Mouse (Mus musculus): ENCODE results near the gene Chkb. TPM values are rescaled to one million over a fixed set of nuclear protein-coding genes. Genes with fewer than 3 reads are reported as not detected.

The Chkb gene
- polyA plus RNA-seq, 1 experiment from 2014 or later, result 70.5 TPM

- Histone ChIP-seq H3K9me3 (no peaks in the 10 kb centered on the region), H3K9ac (replicated peaks) (no peak overlapping the region), H3K4me1 (no peaks in the 10 kb centered on the region), H3K27me3 (no peaks in the 10 kb centered on the region), H3K36me3 (no peaks in the 10 kb centered on the region), H3K4me3 (no peak overlapping the region), H3K4me2 (replicated peaks) (no peak overlapping the region), H3K27ac (replicated peaks) (no peak overlapping the region)
- WGBS, result 53% methylated on average over 12 of the region's 12 CpGs
- ATAC-seq (replicated peaks), result no peak
These were observed 42.6 kb downstream of the Chkb start for GRCm38 (mm10) chr15:89387127-89387526.

- WGBS, result 86% methylated on average over 7 of the region's 7 CpGs
- ATAC-seq (replicated peaks), result no peak
- Histone ChIP-seq H3K9ac (replicated peaks) (no peak within 1 kb of the TSS), H3K9me3 (no peaks in the 10 kb centered on the region), H3K4me1 (peaks cover under 1% of the 10 kb centered on the region; the same call in 1 of the 2 replicates), H3K4me2 (replicated peaks) (no peak within 1 kb of the TSS), H3K36me3 (no peaks in the 10 kb centered on the region), H3K27me3 (peaks cover 6% of the 10 kb centered on the region; the same call in 1 of the 2 replicates), H3K27ac (replicated peaks) (no peak within 1 kb of the TSS), H3K4me3 (no peak within 1 kb of the TSS)
These were observed 45.1 kb downstream of the Chkb start, which contains the start of gene Klhdc7b for GRCm38 (mm10) chr15:89384617-89385016. Klhdc7b (plus strand) TSS chr15:89384917.

DNA sequence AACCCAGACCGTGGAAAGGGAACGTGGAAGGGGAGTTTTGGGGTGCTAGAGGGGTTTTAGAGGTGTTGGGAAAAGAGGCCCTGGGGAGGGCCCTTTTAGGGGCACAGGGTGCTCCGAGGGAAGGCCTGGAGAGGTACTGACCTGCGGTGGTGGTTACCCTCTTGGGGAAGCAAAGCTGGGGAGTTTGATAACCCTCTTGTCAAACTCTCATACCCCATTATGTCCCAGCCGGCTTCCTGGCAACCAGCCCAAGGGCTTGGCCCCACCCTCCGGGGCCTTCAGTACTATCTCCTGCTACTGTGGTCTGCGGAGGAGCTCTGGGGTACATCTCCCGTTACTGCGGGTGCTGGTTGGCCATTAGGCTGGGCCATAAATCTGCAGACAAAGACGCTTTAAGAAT lies 50.3 kb downstream of the Chkb start:
- Histone ChIP-seq H3K4me2 (replicated peaks) (peak overlapping the region; percentile 57), H3K9ac (replicated peaks) (peak overlapping the region; percentile 41), H3K27me3 (peaks cover 45% of the 10 kb centered on the region), H3K27ac (replicated peaks) (no peak overlapping the region), H3K36me3 (no peaks in the 10 kb centered on the region), H3K9me3 (no peaks in the 10 kb centered on the region), H3K4me1 (peaks cover 17% of the 10 kb centered on the region), H3K4me3 (peak overlapping the region; percentile 39; the same call in 1 of the 2 replicates)
- no peak for ATAC-seq (replicated peaks)
- whole genome bisulfite sequencing, result 8% methylated on average over 10 of the region's 10 CpGs

GRCm38 (mm10) chr15:89378831-89379401 lies 50.8 kb downstream of the Chkb start, which contains the start of gene Odf3b:
Odf3b (minus strand) TSS chr15:89379282.
- Histone ChIP-seq H3K9ac (replicated peaks) (peak within 1 kb of the TSS; percentile 41), H3K4me2 (replicated peaks) (peak within 1 kb of the TSS; percentile 57), H3K27ac (replicated peaks) (no peak within 1 kb of the TSS), H3K4me3 (peak within 1 kb of the TSS; percentile 39), H3K9me3 (no peaks in the 10 kb centered on the region), H3K4me1 (peaks cover 20% of the 10 kb centered on the region), H3K36me3 (no peaks in the 10 kb centered on the region), H3K27me3 (peaks cover 45% of the 10 kb centered on the region)
- no peak for ATAC-seq (replicated peaks)
- WGBS, result under 1% methylated on average over 29 of the region's 33 CpGs

GRCm38 (mm10) chr15:89377938-89378828 lies 51.5 kb downstream of the Chkb start:
- WGBS, result 10% methylated on average over 46 of the region's 46 CpGs
- Histone ChIP-seq H3K27me3 (peaks cover 45% of the 10 kb centered on the region), H3K9me3 (no peaks in the 10 kb centered on the region), H3K4me2 (replicated peaks) (peak overlapping the region; percentile 57), H3K36me3 (no peaks in the 10 kb centered on the region), H3K9ac (replicated peaks) (peak overlapping the region; percentile 41), H3K27ac (replicated peaks) (no peak overlapping the region), H3K4me1 (peaks cover 21% of the 10 kb centered on the region), H3K4me3 (peak overlapping the region; percentile 39)
- ATAC-seq (replicated peaks), result no peak

- Histone ChIP-seq H3K4me2 (replicated peaks) (no peak overlapping the region), H3K4me3 (no peak overlapping the region), H3K27me3 (peaks cover 45% of the 10 kb centered on the region), H3K4me1 (peaks cover 30% of the 10 kb centered on the region), H3K27ac (replicated peaks) (no peak overlapping the region), H3K9ac (replicated peaks) (no peak overlapping the region), H3K36me3 (0 out of 2 replicates have a peak, but pooled peaks cover 2% of the 10 kb centered on the region), H3K9me3 (no peaks in the 10 kb centered on the region)
- 6% methylated on average over 18 of the region's 18 CpGs for WGBS
- ATAC-seq (replicated peaks), result no peak
These were observed 52.3 kb downstream of the Chkb start for GRCm38 (mm10) chr15:89377362-89377761.

DNA sequence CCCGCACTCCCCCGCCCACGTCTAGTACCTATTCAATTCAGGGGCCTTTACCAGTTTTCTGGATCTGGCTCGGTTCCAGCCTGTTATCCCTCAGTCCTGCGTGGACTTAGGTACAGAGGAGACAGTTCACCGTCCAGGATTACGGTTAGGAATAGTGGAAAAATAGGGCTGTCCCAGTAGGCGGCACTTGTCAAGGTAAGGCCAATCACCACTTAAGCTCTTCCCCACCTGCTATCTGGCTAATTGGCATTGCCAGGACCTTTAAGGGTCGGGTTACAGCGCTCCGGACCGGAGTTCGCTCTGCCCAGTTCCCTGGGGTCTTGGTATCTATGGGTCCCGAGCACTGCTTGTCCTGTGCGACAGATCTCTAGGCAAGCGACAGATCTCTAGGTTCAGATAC lies 52.8 kb downstream of the Chkb start, which contains the start of gene Tymp:
Gene Tymp (minus strand): TSS at position 83 of the 400 bp plus-strand sequence.
- no peak within 1 kb of the TSS for H3K9ac ChIP-seq (replicated peaks)
- peaks cover 6% of the 10 kb centered on the region for H3K36me3 ChIP-seq
- no peak within 1 kb of the TSS for H3K27ac ChIP-seq (replicated peaks)
- ATAC-seq (replicated peaks), result no peak
- no peak within 1 kb of the TSS for H3K4me3 ChIP-seq
- H3K4me1 ChIP-seq, result peaks cover 30% of the 10 kb centered on the region
- no peak within 1 kb of the TSS for H3K4me2 ChIP-seq (replicated peaks)
- peaks cover 45% of the 10 kb centered on the region for H3K27me3 ChIP-seq
- H3K9me3 ChIP-seq, result no peaks in the 10 kb centered on the region
- WGBS, result 17% methylated on average over 16 of the region's 16 CpGs

Other genes with a start within 250 kb of the Chkb start
- 113 and 118 TPM in 2 replicates for gene Plxnb2, start 249.1 kb downstream of the Chkb start, polyA plus RNA-seq (2015; fragmentation: Nextera tagmentation; extraction: Ambion mirVana)
- 58.5 and 62.2 TPM in 2 replicates for gene Dennd6b, start 233.4 kb downstream of the Chkb start, polyA plus RNA-seq (2015; fragmentation: Nextera tagmentation; extraction: Ambion mirVana)
- 79.8 and 83.6 TPM in 2 replicates for gene Ppp6r2, start 218.4 kb downstream of the Chkb start, polyA plus RNA-seq (2015; fragmentation: Nextera tagmentation; extraction: Ambion mirVana)
- 79.0 and 83.4 TPM in 2 replicates for gene Sbf1, start 114.6 kb downstream of the Chkb start, polyA plus RNA-seq (2015; fragmentation: Nextera tagmentation; extraction: Ambion mirVana)
- gene Adm2, start 107.2 kb downstream of the Chkb start, polyA plus RNA-seq (2015; fragmentation: Nextera tagmentation; extraction: Ambion mirVana), result not detected in 2 replicates
- gene Miox, start 95.5 kb downstream of the Chkb start, polyA plus RNA-seq (2015; fragmentation: Nextera tagmentation; extraction: Ambion mirVana), result not detected in 2 replicates
- gene Lmf2, start 74.2 kb downstream of the Chkb start, polyA plus RNA-seq (2015; fragmentation: Nextera tagmentation; extraction: Ambion mirVana), result 31.6 and 33.0 TPM in 2 replicates
- 127 and 149 TPM in 2 replicates for gene Ncaph2, start 74.2 kb downstream of the Chkb start, polyA plus RNA-seq (2015; fragmentation: Nextera tagmentation; extraction: Ambion mirVana)
- 9.0 and 10.2 TPM in 2 replicates for gene Sco2, start 56.1 kb downstream of the Chkb start, polyA plus RNA-seq (2015; fragmentation: Nextera tagmentation; extraction: Ambion mirVana)
- 1.8 and 2.4 TPM in 2 replicates for gene Tymp, start 52.9 kb downstream of the Chkb start, polyA plus RNA-seq (2015; fragmentation: Nextera tagmentation; extraction: Ambion mirVana)
- gene Odf3b, start 50.6 kb downstream of the Chkb start, polyA plus RNA-seq (2015; fragmentation: Nextera tagmentation; extraction: Ambion mirVana), result 1.8 and 4.0 TPM in 2 replicates
- gene Klhdc7b, start 45.0 kb downstream of the Chkb start, polyA plus RNA-seq (2015; fragmentation: Nextera tagmentation; extraction: Ambion mirVana), result not detected in 2 replicates
- gene Syce3, start 19.4 kb downstream of the Chkb start, polyA plus RNA-seq (2015; fragmentation: Nextera tagmentation; extraction: Ambion mirVana), result not detected in 2 replicates
- gene Cpt1b, start 4.0 kb downstream of the Chkb start, polyA plus RNA-seq (2015; fragmentation: Nextera tagmentation; extraction: Ambion mirVana), result 0.52 and 0.95 TPM in 2 replicates
- gene C730034F03Rik, start 319 bp downstream of the Chkb start, polyA plus RNA-seq (2015; fragmentation: Nextera tagmentation; extraction: Ambion mirVana), result 5.5 and 6.4 TPM in 2 replicates
- gene Gm44502, start 212 bp downstream of the Chkb start, polyA plus RNA-seq (2015; fragmentation: Nextera tagmentation; extraction: Ambion mirVana), result 0.29 TPM in 1 of 2 replicates, not detected in the other
- gene Mapk8ip2, start 24.0 kb upstream of the Chkb start, polyA plus RNA-seq (2015; fragmentation: Nextera tagmentation; extraction: Ambion mirVana), result 65.0 and 68.2 TPM in 2 replicates
- 23.6 and 23.8 TPM in 2 replicates for gene Arsa, start 47.5 kb upstream of the Chkb start, polyA plus RNA-seq (2015; fragmentation: Nextera tagmentation; extraction: Ambion mirVana)
- gene Shank3, start 69.7 kb upstream of the Chkb start, polyA plus RNA-seq (2015; fragmentation: Nextera tagmentation; extraction: Ambion mirVana), result 10.7 and 13.0 TPM in 2 replicates
- 1.6 and 1.7 TPM in 2 replicates for gene Acr, start 138.4 kb upstream of the Chkb start, polyA plus RNA-seq (2015; fragmentation: Nextera tagmentation; extraction: Ambion mirVana)
- gene Rabl2, start 162.0 kb upstream of the Chkb start, polyA plus RNA-seq (2015; fragmentation: Nextera tagmentation; extraction: Ambion mirVana), result 55.7 and 55.9 TPM in 2 replicates